Mouse (Mus musculus) myocyte (in vitro differentiated cells): ENCODE results near the gene Ikbip. TPM values are rescaled to one million over a fixed set of nuclear protein-coding genes. Genes with fewer than 3 reads are reported as not detected.
A peak's percentile ranks its signal among the peaks of the same experiment; 100 is the strongest.

Experiments
- H3K27me3 ChIP-seq: one replicate; pipeline ENCODE4 v1.6.1; 2011; ENCODE audit not compliant: control insufficient read depth, insufficient read depth, insufficient read length
- H3K36me3 ChIP-seq: one replicate; pipeline ENCODE4 v1.6.1; 2011; ENCODE audit not compliant: control insufficient read depth, insufficient read depth
- H3K4me2 ChIP-seq: one replicate; pipeline ENCODE4 v1.6.1; 2011; ENCODE audit warnings: low read depth, control low read depth
- H3K4me3 ChIP-seq: one replicate; pipeline ENCODE4 v1.5.1; 2011; ENCODE audit warnings: mild to moderate bottlenecking, control low read depth, moderate library complexity
- H3K79me2 ChIP-seq: one replicate; pipeline ENCODE4 v1.6.1; 2011; ENCODE audit not compliant: control insufficient read depth, insufficient read depth
- H3ac ChIP-seq: one replicate; pipeline ENCODE4 v1.6.1; 2011; ENCODE audit not compliant: control insufficient read depth, insufficient read length
- CEBPB ChIP-seq: IDR thresholded peaks from 2 replicates; pipeline ENCODE4 v1.6.1; 2011; ENCODE audit warnings: mild to moderate bottlenecking, moderate library complexity; ENCODE audit not compliant: poor library complexity, insufficient read depth, severe bottlenecking
- E2F4 ChIP-seq: IDR thresholded peaks from one replicate; pipeline ENCODE4 v1.6.1; 2011; ENCODE audit warnings: mild to moderate bottlenecking, control low read depth, moderate library complexity; ENCODE audit not compliant: insufficient read depth
- MAX ChIP-seq: IDR thresholded peaks from one replicate; pipeline ENCODE4 v1.6.1; 2011; ENCODE audit warnings: low read depth, mild to moderate bottlenecking, control low read depth
- MYOD1 ChIP-seq, 3 experiments: IDR thresholded peaks; one replicate each; pipeline ENCODE4 v1.6.1; 2011; ENCODE audit warnings: control low read depth in 2 of 3, low read depth in 2 of 3, mild to moderate bottlenecking in 2 of 3, moderate library complexity in 1 of 3; ENCODE audit not compliant: insufficient read length in 2 of 3, control insufficient read depth in 1 of 3
- MYOG ChIP-seq, 3 experiments: IDR thresholded peaks; one replicate each; pipeline ENCODE4 v1.6.1; 2011; ENCODE audit warnings: control low read depth in 2 of 3, low read depth in 2 of 3, mild to moderate bottlenecking in 2 of 3; ENCODE audit not compliant: insufficient read length in 2 of 3, control insufficient read depth in 1 of 3, insufficient read depth in 1 of 3
- POLR2A ChIP-seq: IDR thresholded peaks from one replicate; pipeline ENCODE4 v1.6.1; 2011; ENCODE audit warnings: low read depth, mild to moderate bottlenecking, control low read depth, moderate library complexity; ENCODE audit not compliant: insufficient read length
- POLR2AphosphoS2 ChIP-seq: IDR thresholded peaks from one replicate; pipeline ENCODE4 v1.6.1; 2011; ENCODE audit warnings: low read depth, control low read depth; ENCODE audit not compliant: insufficient read length
- REST ChIP-seq: IDR thresholded peaks from one replicate; pipeline ENCODE4 v1.6.1; 2011; ENCODE audit warnings: mild to moderate bottlenecking, control low read depth, moderate library complexity; ENCODE audit not compliant: insufficient read depth, insufficient read length
- SRF ChIP-seq: IDR thresholded peaks from one replicate; pipeline ENCODE4 v1.6.1; 2011; ENCODE audit warnings: low read depth; ENCODE audit not compliant: control insufficient read depth, insufficient read length
- TCF12 ChIP-seq: IDR thresholded peaks from one replicate; pipeline ENCODE4 v1.6.1; 2011; ENCODE audit warnings: mild to moderate bottlenecking, control low read depth; ENCODE audit not compliant: poor library complexity, insufficient read depth, severe bottlenecking
- TCF3 ChIP-seq: IDR thresholded peaks from one replicate; pipeline ENCODE4 v1.6.1; 2011; ENCODE audit warnings: low read depth, control low read depth; ENCODE audit not compliant: insufficient read length
- USF1 ChIP-seq: IDR thresholded peaks from one replicate; pipeline ENCODE4 v1.6.1; 2011; ENCODE audit warnings: low read depth, mild to moderate bottlenecking, control low read depth, moderate library complexity
- polyA plus RNA-seq: library from polyadenylated mRNA; unstranded; fragments of >200 nt; fragmentation: generic; extraction: Trizol; gene quantifications from one replicate; pipeline ENCODE4 v1.2.1, GENCODE M21; 2012; ENCODE audit warnings: missing spikeins

Ikbip gene
- polyA plus RNA-seq, 1 experiment: 12.6 TPM

DNA sequence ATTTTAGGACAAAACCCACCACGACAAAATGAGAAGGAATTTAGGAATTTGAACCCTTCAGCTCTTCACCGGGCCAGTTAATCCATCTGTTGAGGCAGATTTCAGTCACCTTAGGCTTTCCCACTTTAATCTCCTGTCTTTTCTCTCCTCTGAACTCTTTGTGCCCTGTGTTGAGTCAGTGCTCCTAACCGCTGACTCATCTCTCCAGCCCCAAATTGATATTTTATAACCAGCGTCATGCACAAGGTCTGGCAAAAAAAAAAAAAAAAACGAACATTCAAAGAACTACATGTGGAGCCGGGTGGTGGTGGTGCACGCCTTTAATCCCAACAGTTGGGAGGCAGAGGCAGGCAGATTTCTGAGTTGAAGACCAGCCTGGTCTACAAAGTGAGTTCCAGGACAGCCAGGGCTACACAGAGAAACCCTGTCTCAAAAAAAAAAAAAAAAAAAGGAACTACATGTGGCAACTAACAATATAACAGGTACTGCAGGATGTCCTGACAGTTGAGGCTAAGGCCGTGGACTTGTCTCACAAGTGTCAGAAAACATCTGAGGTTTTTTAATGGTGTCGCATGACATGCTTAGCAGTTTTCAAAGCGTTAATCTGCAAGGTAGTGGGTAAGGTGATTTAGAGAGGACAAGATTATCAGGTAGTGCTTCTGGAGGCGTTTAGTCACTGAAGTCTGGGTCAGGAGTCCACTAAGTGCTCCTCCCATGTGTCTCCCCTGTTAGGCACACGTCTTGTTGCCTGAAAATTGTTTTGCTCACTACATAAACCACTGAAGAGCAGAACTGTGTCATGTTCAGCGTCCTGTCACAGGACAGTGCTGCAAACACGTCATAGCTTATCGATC is 11.7 kb downstream of the Ikbip start:
- no peak for TF ChIP-seq POLR2A
- no peak for TF ChIP-seq TCF12
- no peak for TF ChIP-seq SRF
- TF ChIP-seq USF1: no peak
- TF ChIP-seq TCF3: no peak
- TF ChIP-seq MYOD1 (IDR thresholded peaks at IDR 0.05; ENCODE audit: control insufficient read depth in 1 of 3, insufficient read length in 2 of 3, low read depth in 2 of 3): no peak
- no peak for TF ChIP-seq POLR2AphosphoS2
- no peak for TF ChIP-seq REST
- TF ChIP-seq MAX: no peak
- TF ChIP-seq CEBPB: no peak
- TF ChIP-seq MYOG (IDR thresholded peaks at IDR 0.05; ENCODE audit: control insufficient read depth in 1 of 3, insufficient read depth in 1 of 3, insufficient read length in 2 of 3, low read depth in 2 of 3): no peak
- H3K36me3 ChIP-seq: no peaks in the 10 kb centered on the region
- H3K4me2 ChIP-seq: no peak overlapping the region
- no peak overlapping the region for H3ac ChIP-seq
- H3K27me3 ChIP-seq: no peaks in the 10 kb centered on the region
- H3K79me2 ChIP-seq: no peaks in the 10 kb centered on the region
- H3K4me3 ChIP-seq: no peak overlapping the region

DNA sequence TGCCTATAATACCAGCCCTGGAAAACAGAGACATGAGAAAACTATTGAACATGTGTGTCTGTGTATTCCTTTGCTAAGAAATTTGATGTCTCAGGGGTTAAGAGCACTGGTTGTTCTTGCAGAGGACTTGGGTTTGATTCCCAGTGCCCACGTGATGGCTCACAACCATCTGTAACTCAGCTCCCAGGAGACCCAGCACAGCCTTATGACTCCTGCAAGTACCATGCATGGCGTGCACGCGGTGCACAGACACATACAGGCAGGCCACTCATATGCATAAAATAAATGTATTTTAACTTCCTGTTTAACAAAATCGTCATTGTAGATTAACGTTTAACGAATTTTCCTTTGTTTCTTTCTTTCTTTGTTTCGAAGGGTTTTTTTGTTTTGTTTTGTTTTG is 15.3 kb downstream of the Ikbip start:
- Histone ChIP-seq H3K79me2 (no peaks in the 10 kb centered on the region), H3K4me3 (no peak overlapping the region), H3K4me2 (no peak overlapping the region), H3ac (no peak overlapping the region), H3K36me3 (peaks cover 3% of the 10 kb centered on the region), H3K27me3 (no peaks in the 10 kb centered on the region)
- no peak for TF ChIP-seq POLR2AphosphoS2

DNA sequence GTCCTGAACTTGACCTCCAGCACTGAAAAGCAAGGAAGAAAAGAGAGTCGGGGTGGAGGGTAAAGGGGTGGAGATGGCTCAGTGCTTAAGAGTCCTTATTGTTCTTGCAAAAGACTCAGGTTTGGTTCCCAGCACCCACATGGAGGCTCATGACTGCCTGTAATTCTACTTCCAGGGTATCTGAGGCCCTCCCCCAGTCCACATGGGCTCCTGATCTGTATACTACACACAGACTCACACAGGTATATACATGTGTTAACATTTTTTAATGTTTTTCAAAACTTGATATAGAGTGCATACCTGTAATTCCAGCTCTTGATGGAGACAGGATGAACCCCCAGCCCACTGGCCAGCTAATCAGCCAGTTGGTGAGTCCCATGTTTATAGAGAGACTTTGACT is 17.4 kb downstream of the Ikbip start:
- no peak overlapping the region for H3K4me2 ChIP-seq
- TF ChIP-seq USF1 (no peak), MAX (no peak), TCF12 (no peak), TCF3 (no peak)
- no peaks in the 10 kb centered on the region for H3K79me2 ChIP-seq
- H3K27me3 ChIP-seq: no peaks in the 10 kb centered on the region
- H3ac ChIP-seq: no peak overlapping the region
- no peak overlapping the region for H3K4me3 ChIP-seq
- H3K36me3 ChIP-seq: peaks cover 3% of the 10 kb centered on the region

DNA sequence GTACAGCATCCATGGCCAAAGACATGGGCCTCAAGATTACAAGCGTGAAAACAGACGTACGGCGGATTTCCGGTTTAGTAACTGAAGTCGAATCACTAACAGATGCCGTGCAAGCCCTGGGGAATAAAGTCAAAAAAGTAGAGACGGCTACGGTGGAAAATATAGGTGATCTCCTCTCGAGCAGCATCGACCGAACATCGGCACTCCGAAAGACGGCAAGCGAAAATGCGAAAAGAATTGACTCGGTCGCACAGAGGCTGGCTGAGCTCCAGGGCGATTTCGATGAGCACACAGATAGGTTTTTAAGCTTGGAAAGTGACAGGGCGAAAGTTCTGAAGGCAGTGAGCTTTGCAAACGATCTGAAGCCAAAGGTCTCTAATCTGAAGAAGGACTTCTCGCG is 19.2 kb downstream of the Ikbip start:
- peaks cover 3% of the 10 kb centered on the region for H3K36me3 ChIP-seq
- H3ac ChIP-seq: no peak overlapping the region
- H3K27me3 ChIP-seq: no peaks in the 10 kb centered on the region
- TF ChIP-seq CEBPB (no peak), POLR2A (no peak), MYOG (IDR thresholded peaks at IDR 0.05; ENCODE audit: control insufficient read depth in 1 of 3, insufficient read depth in 1 of 3, insufficient read length in 2 of 3, low read depth in 2 of 3) (no peak), POLR2AphosphoS2 (no peak), TCF3 (no peak), SRF (no peak), MYOD1 (IDR thresholded peaks at IDR 0.05; ENCODE audit: control insufficient read depth in 1 of 3, insufficient read length in 2 of 3, low read depth in 2 of 3) (no peak), E2F4 (no peak), MAX (no peak), TCF12 (no peak), REST (no peak), USF1 (no peak)
- H3K4me2 ChIP-seq: no peak overlapping the region
- no peaks in the 10 kb centered on the region for H3K79me2 ChIP-seq
- no peak overlapping the region for H3K4me3 ChIP-seq

DNA sequence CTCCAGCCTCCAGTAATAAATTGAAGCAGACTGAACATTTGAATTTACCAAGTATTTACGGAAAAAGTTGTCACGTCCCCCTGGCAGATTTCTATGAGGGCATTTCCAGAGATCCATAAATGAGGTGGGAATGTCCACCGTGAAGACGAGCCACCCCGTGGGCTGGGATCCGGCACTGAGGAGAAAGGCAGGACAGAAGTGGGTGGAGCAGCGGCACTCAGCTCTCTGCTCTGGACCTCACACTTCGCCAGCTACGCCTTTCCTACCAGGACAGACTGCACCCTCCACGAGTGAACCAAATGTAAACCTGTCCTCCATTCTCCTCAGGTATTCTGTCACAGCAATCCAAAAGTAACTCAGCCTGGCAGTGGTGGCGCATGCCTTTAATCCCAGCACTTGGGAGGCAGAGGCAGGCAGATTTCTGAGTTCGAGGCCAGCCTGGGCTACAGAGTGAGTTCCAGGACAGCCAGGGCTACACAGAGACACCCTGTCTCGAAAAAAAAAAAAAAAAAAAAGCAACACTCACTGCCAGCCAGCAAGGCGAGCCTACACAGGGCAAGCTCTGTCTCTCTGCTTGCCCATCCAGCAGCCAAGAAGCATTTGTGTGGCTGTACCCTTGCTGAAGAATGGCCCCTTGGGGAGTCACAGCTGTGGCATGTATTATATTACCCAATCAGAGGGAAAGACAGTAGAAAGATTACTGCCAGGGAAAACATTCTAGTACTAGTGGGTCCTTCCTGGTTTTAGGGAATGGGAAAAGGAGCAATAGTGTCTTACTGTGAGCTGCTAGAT is 20.3 kb downstream of the Ikbip start:
- Histone ChIP-seq H3ac (no peak overlapping the region), H3K79me2 (no peaks in the 10 kb centered on the region), H3K4me2 (no peak overlapping the region), H3K4me3 (no peak overlapping the region), H3K27me3 (no peaks in the 10 kb centered on the region), H3K36me3 (peaks cover 3% of the 10 kb centered on the region)
- TF ChIP-seq MAX (no peak), MYOG (IDR thresholded peaks at IDR 0.05; ENCODE audit: control insufficient read depth in 1 of 3, insufficient read depth in 1 of 3, insufficient read length in 2 of 3, low read depth in 2 of 3) (peak in 1 of 3 experiments; percentile 33), TCF12 (no peak), CEBPB (no peak)
